Mouse (Mus musculus): ENCODE data around the gene P3h1. TPM values are rescaled to one million over a fixed set of nuclear protein-coding genes. Genes with fewer than 3 reads are reported as not detected.
A peak's percentile ranks its signal among the peaks of the same experiment; 100 is the strongest.

The P3h1 gene
- total RNA-seq (2021), result 10 to 100 TPM; 25.1 to 27.2 TPM

- DNase-seq, result peak; percentile 99
These were observed at the start of gene P3h1, which contains the start of gene AU022252 for GRCm38 (mm10) chr4:119232410-119233255. Gene P3h1, plus strand, starts transcription at chr4:119232915. Gene AU022252, minus strand, starts transcription at chr4:119232712.

- no peak for DNase-seq
These were observed 49.2 kb upstream of the P3h1 start for GRCm38 (mm10) chr4:119183525-119183924.

- no peak for DNase-seq
These were observed 46.9 kb upstream of the P3h1 start for GRCm38 (mm10) chr4:119185771-119186170.

- DNase-seq, result peak; percentile 24
These were observed 44.5 kb upstream of the P3h1 start for GRCm38 (mm10) chr4:119188060-119188785.

- no peak for DNase-seq
These were observed 43.3 kb upstream of the P3h1 start for GRCm38 (mm10) chr4:119189392-119189791.

GRCm38 (mm10) chr4:119189864-119190263 is 42.9 kb upstream of the P3h1 start, which contains the start of gene Ermap:
Gene Ermap, minus strand, starts transcription at chr4:119190011.
- no peak for DNase-seq

GRCm38 (mm10) chr4:119190618-119191017 is 42.1 kb upstream of the P3h1 start:
- DNase-seq, result no peak

- no peak for DNase-seq
These were observed 41.4 kb upstream of the P3h1 start for GRCm38 (mm10) chr4:119191273-119191672.

- no peak for DNase-seq
These were observed 40.0 kb upstream of the P3h1 start for GRCm38 (mm10) chr4:119192757-119193156.

GRCm38 (mm10) chr4:119194909-119195581 is 37.7 kb upstream of the P3h1 start, which contains the start of gene Svbp:
Gene Svbp, plus strand, starts transcription at chr4:119195306.
- peak; percentile 93 for DNase-seq

GRCm38 (mm10) chr4:119195582-119196320 is 37.0 kb upstream of the P3h1 start:
- no peak for DNase-seq

GRCm38 (mm10) chr4:119198105-119198504 is 34.6 kb upstream of the P3h1 start:
- DNase-seq, result no peak

- peak; percentile 74 for DNase-seq
These were observed 28.0 kb upstream of the P3h1 start for GRCm38 (mm10) chr4:119204672-119205071.

GRCm38 (mm10) chr4:119216667-119217066 is 16.0 kb upstream of the P3h1 start:
- no peak for DNase-seq

- no peak for DNase-seq
These were observed 14.5 kb upstream of the P3h1 start, which contains the start of gene Tmem269 for GRCm38 (mm10) chr4:119218169-119218568. Gene Tmem269, minus strand, starts transcription at chr4:119218217.

GRCm38 (mm10) chr4:119223696-119224095 is 9.0 kb upstream of the P3h1 start:
- peak; percentile 33 for DNase-seq

- DNase-seq, result no peak
These were observed 8.2 kb upstream of the P3h1 start for GRCm38 (mm10) chr4:119224534-119224933.

- DNase-seq, result no peak
These were observed 7.0 kb upstream of the P3h1 start for GRCm38 (mm10) chr4:119225719-119226118.

GRCm38 (mm10) chr4:119226751-119227150 is 6.0 kb upstream of the P3h1 start:
- no peak for DNase-seq

- DNase-seq, result peak; percentile 59
These were observed 664 bp downstream of the P3h1 start for GRCm38 (mm10) chr4:119233256-119233901.

GRCm38 (mm10) chr4:119234348-119234747 is 1.6 kb downstream of the P3h1 start:
- no peak for DNase-seq
